Mouse (Mus musculus) lung, adult 2 months (tissue): ENCODE data around the gene Ckap2l.

Source experiments
- CTCF ChIP-seq: fragments of 200-500 bp; IDR thresholded peaks from 2 replicates; pipeline ENCODE4 v1.5.1; 2011; ENCODE audit warnings: mild to moderate bottlenecking, low read length, control low read depth; ENCODE audit not compliant: insufficient read depth
- POLR2A ChIP-seq: fragments of 200-500 bp; IDR thresholded peaks from 2 replicates; pipeline ENCODE4 v1.6.1; 2011; ENCODE audit warnings: low read depth, mild to moderate bottlenecking, control low read depth, low read length, borderline replicate concordance; ENCODE audit errors: extremely low read depth

- TF ChIP-seq CTCF (no peak), POLR2A (no peak)
These were observed 31.2 kb upstream of the Ckap2l start for GRCm38 (mm10) chr2:129328238-129328637.
